Mouse (Mus musculus) megakaryocyte, embryonic 14.5 days (primary cell): Measurements from ENCODE around the gene Pde4d.

Experiments used
- FLI1 ChIP-seq: IDR thresholded peaks from 2 replicates; pipeline ENCODE4 v1.6.1; 2012; ENCODE audit warnings: low read length, inconsistent platforms, mixed read lengths
- GATA1 ChIP-seq: IDR thresholded peaks from 3 replicates; pipeline ENCODE4 v1.6.1; 2012; ENCODE audit warnings: mixed read lengths, low read length, inconsistent platforms, borderline replicate concordance

DNA sequence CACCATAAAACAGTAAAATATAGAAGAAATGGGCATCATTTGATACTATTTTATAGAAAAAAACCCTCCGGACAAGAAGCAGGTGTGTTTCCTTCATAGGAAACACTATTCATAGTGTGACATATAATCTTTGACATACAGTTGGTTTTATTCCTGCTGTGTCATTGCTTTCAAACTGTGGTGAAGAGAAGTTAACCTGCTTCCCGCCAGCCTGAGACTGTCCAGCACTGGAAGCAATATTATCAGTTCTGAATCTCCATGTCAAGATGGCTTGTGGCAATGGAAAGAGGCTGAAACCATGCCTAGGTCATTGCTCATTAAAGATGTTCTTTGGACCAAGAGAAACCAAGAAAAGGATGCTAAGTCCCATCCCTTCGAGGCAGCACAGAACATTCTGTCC is 265.3 kb downstream of the Pde4d start:
- no peak for TF ChIP-seq FLI1
- TF ChIP-seq GATA1 = no peak
